Mouse (Mus musculus) limb, embryonic 14.5 days (tissue): ENCODE results near the gene Map3k4. TPM values are rescaled to one million over a fixed set of nuclear protein-coding genes. Genes with fewer than 3 reads are reported as not detected.
A peak's percentile ranks its signal among the peaks of the same experiment; 100 is the strongest.

ENCODE experiments used
- ATAC-seq: fragments of 200-750 bp; cut with Nextera tagmentation; 2 replicates; pipeline ENCODE4 v1.8.0; 2017; ENCODE audit warnings: low read depth, moderate number of reproducible peaks, moderate TSS enrichment; ENCODE audit not compliant: low FRiP score
- DNase-seq: peaks from one replicate; pipeline ENCODE4 v3.0.0-alpha.2; 2015; ENCODE audit warnings: low spot score
- H3K27ac ChIP-seq: fragments of 300-500 bp; sonication (generic); replicated peaks from 2 replicates; pipeline ENCODE4 v1.5.1; 2014; ENCODE audit warnings: low read depth, mild to moderate bottlenecking, low read length, moderate library complexity, mixed read lengths
- H3K27me3 ChIP-seq: fragments of 300-500 bp; sonication (generic); 2 replicates; pipeline ENCODE4 v1.6.1; 2014; ENCODE audit warnings: low read length, mixed read lengths; ENCODE audit not compliant: control insufficient read depth, insufficient read depth
- H3K36me3 ChIP-seq: fragments of 300-500 bp; sonication (generic); 2 replicates; pipeline ENCODE4 v1.6.1; 2014; ENCODE audit warnings: mild to moderate bottlenecking, low read length, moderate library complexity, mixed read lengths; ENCODE audit not compliant: control insufficient read depth, insufficient read depth
- H3K4me1 ChIP-seq: fragments of 300-500 bp; sonication (generic); 2 replicates; pipeline ENCODE4 v1.6.1; 2014; ENCODE audit warnings: antibody characterized with exemption, low read length, mixed read lengths; ENCODE audit not compliant: control insufficient read depth, insufficient read depth
- H3K4me2 ChIP-seq: fragments of 300-500 bp; sonication (generic); replicated peaks from 2 replicates; pipeline ENCODE4 v1.6.1; 2014; ENCODE audit warnings: low read depth, mild to moderate bottlenecking, low read length, moderate library complexity; ENCODE audit not compliant: severe bottlenecking
- H3K4me3 ChIP-seq: fragments of 300-500 bp; sonication (generic); replicated peaks from 2 replicates; pipeline ENCODE4 v1.5.1; 2014; ENCODE audit warnings: low read length
- H3K9ac ChIP-seq: fragments of 300-500 bp; sonication (generic); 2 replicates; pipeline ENCODE4 v1.6.1; 2014; ENCODE audit warnings: mild to moderate bottlenecking, low read depth, low read length, moderate library complexity; ENCODE audit not compliant: severe bottlenecking
- H3K9me3 ChIP-seq: fragments of 300-500 bp; sonication (generic); 2 replicates; pipeline ENCODE4 v1.6.1; 2016; ENCODE audit warnings: low read length; ENCODE audit not compliant: control insufficient read depth
- POLR2A ChIP-seq: fragments of 200-500 bp; IDR thresholded peaks from 2 replicates; pipeline ENCODE4 v1.8.0; 2012; ENCODE audit warnings: inconsistent platforms, mild to moderate bottlenecking, moderate library complexity, borderline replicate concordance; ENCODE audit not compliant: insufficient read depth, insufficient read length; ENCODE audit errors: extremely low read depth
- WGBS: fragments of 180-500 bp; shearing (Covaris S2); extraction: QIAGEN DNeasy Blood & Tissue Kit; methylation state at CpG from one replicate; pipeline ENCODE4 v1.1.7; 2014; 5-methylcytosine and 5-hydroxymethylcytosine counted together
- polyA plus RNA-seq, 2 experiments: library from polyadenylated mRNA; depleted of rRNA in 1 of 2; stranded (reverse) in 1 of 2; unstranded in 1 of 2; fragments of >200 nt; fragmentation: Nextera tagmentation in 1 of 2; extraction: Ambion mirVana in 1 of 2; gene quantifications; 2 replicates each; pipeline versions ENCODE4 v1.2.1 to v1.2.3; 2012 to 2014

Map3k4 gene
- polyA plus RNA-seq, 2 experiments, result 28.6 to 36.4 TPM

DNA sequence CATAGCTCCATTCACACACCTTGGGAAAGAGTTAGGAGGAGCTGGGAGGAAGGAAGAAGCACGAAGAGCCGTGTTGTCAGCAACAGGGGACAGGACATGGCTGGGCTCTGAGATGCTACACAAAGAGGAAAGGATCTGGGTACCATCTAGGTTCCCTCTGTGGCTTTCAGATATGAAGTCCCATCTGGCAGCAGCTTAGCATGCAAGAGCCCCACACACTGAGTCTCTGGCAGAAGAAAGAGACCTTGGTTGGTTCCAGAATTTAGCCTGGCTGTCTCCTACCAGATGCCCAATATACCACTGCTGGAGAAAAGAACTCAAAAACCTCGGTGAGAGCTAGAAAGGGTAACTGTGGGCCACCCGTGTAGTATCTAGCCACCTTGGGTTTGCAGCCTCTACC is 41.3 kb downstream of the Map3k4 start:
- no peak for TF ChIP-seq POLR2A
- H3K4me2 ChIP-seq, result no peak overlapping the region
- peaks cover 3% of the 10 kb centered on the region; the same call in 1 of the 2 replicates for H3K4me1 ChIP-seq
- H3K27me3 ChIP-seq, result no peaks in the 10 kb centered on the region
- WGBS, result 79% methylated on average over 4 of the region's 4 CpGs
- DNase-seq (no peak), ATAC-seq (no peak)
- H3K9me3 ChIP-seq, result no peaks in the 10 kb centered on the region
- no peak overlapping the region for H3K9ac ChIP-seq
- no peak overlapping the region for H3K27ac ChIP-seq
- H3K4me3 ChIP-seq, result no peak overlapping the region
- H3K36me3 ChIP-seq, result peaks cover 23% of the 10 kb centered on the region

DNA sequence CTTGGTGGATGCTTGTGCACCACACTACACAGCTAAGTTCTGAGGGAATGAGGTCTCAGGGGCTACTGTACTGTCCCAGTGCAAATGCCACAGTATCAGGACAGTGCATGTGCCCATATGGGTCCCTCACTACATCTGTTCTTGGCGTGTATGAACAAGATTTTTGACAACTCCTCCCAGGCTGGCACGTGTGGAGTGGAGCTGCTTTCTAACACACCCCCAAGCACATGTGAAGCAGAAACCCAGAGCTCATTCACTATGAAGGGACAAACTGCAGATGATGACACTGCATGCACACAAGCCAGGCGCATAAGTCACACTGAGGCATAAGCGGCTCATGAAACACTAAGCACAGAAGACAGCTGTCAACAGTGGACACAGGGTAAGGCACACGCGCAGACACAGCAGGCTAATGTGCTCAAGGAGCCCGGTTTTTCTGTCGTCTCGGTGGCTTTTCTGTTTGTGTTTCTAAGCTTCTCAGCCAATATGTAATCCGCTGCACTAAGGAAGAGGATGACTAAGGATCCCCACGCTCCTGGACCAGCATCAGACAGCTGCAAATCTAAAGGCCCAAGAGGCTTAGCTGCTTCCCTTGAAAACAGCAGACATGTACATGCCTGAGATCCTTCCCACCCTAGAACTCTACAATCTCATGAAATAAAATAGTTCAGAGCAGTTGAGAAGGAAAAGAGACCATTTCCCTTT is 41.9 kb downstream of the Map3k4 start:
- no peak overlapping the region for H3K4me2 ChIP-seq
- no peak overlapping the region for H3K4me3 ChIP-seq
- TF ChIP-seq POLR2A, result no peak
- no peaks in the 10 kb centered on the region for H3K9me3 ChIP-seq
- WGBS, result 83% methylated on average over 11 of the region's 11 CpGs
- H3K36me3 ChIP-seq, result peaks cover 27% of the 10 kb centered on the region
- no peak overlapping the region for H3K27ac ChIP-seq
- no peak for DNase-seq
- no peaks in the 10 kb centered on the region for H3K27me3 ChIP-seq
- ATAC-seq, result no peak
- no peak overlapping the region for H3K9ac ChIP-seq
- peaks cover 3% of the 10 kb centered on the region; the same call in 1 of the 2 replicates for H3K4me1 ChIP-seq

DNA sequence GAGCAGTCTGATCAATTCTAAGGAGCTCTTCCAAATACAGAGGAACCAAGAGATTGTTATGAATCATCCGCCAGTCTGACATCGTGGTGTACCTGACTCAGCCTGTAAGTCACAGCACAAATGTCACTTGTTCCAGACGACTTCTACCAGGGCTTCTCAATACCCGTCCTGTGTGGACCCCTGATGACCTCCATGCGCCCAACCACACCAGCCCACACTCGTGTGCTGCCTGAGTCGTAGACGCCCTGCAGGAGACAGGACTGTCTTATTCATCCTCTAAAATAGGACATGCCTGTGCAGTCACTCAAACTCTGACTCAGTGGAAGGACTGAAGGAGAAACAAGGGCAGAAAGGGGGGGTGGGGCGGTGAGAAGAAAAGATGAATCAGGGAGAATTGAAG is 42.8 kb downstream of the Map3k4 start:
- no peaks in the 10 kb centered on the region for H3K9me3 ChIP-seq
- H3K9ac ChIP-seq, result no peak overlapping the region
- no peak for TF ChIP-seq POLR2A
- DNase-seq (no peak), ATAC-seq (no peak)
- H3K4me2 ChIP-seq, result no peak overlapping the region
- no peak overlapping the region for H3K27ac ChIP-seq
- H3K4me3 ChIP-seq, result no peak overlapping the region
- WGBS, result 88% methylated on average over 9 of the region's 9 CpGs
- H3K27me3 ChIP-seq, result no peaks in the 10 kb centered on the region
- H3K4me1 ChIP-seq, result peaks cover 3% of the 10 kb centered on the region; the same call in 1 of the 2 replicates
- H3K36me3 ChIP-seq, result peaks cover 36% of the 10 kb centered on the region

DNA sequence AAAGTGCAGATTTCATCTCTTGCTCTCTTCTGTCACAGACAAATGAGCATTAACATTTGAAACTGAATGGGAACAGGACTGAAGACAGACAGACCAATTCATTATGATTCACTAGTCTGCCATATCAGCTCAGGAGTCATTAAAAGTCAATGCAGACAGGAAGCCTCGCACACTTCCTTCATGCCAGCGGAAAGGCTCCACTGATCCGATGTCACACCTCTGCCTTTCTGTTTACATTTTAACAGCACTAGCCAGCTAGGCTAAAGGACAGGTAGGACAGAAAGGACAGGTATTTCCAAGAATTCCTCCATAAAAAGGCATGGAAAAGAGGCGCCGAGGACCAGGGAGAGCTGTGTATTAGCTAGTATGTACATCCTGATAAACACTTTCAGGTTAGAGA is 45.6 kb downstream of the Map3k4 start:
- no peak for TF ChIP-seq POLR2A
- H3K9me3 ChIP-seq, result no peaks in the 10 kb centered on the region
- H3K4me1 ChIP-seq, result no peaks in the 10 kb centered on the region
- no peak overlapping the region for H3K4me2 ChIP-seq
- DNase-seq (no peak), ATAC-seq (no peak)
- no peak overlapping the region for H3K9ac ChIP-seq
- H3K4me3 ChIP-seq, result no peak overlapping the region
- H3K27me3 ChIP-seq, result no peaks in the 10 kb centered on the region
- 84% methylated on average over 5 of the region's 5 CpGs for WGBS
- no peak overlapping the region for H3K27ac ChIP-seq
- peaks cover 46% of the 10 kb centered on the region for H3K36me3 ChIP-seq

DNA sequence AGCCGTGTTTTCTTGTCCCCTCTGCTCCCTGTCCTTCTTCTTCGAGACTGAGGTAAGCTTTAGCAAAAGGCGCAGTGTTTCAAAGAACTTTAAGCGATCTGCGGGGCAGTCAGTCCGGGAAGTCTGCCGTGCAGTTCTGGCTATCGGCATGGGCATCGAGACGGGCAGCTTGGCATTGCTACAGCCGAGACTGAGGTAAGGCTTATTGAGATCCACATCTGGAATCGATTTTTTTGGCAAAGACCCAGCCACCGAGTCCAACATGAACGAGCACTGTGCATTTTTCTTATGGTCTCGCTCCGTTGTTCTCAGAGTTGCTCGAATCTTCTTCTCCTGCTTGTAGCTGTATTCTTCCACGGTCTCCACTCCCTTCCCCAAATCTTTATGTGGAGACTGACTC is 46.8 kb downstream of the Map3k4 start:
- H3K36me3 ChIP-seq, result peaks cover 40% of the 10 kb centered on the region
- peaks cover 7% of the 10 kb centered on the region for H3K4me1 ChIP-seq
- no peak overlapping the region for H3K4me3 ChIP-seq
- WGBS, result 56% methylated on average over 18 of the region's 18 CpGs
- no peaks in the 10 kb centered on the region for H3K9me3 ChIP-seq
- DNase-seq, result peak; percentile 58
- no peak for TF ChIP-seq POLR2A
- no peak overlapping the region for H3K27ac ChIP-seq
- H3K27me3 ChIP-seq, result no peaks in the 10 kb centered on the region
- ATAC-seq, result no peak
- H3K4me2 ChIP-seq, result no peak overlapping the region
- no peak overlapping the region for H3K9ac ChIP-seq
